Mouse (Mus musculus): ENCODE data around the gene Rtel1. TPM values are rescaled to one million over a fixed set of nuclear protein-coding genes. Genes with fewer than 3 reads are reported as not detected.

The Rtel1 gene
- polyA plus RNA-seq, 1 experiment from 2014 or later = 49.2 TPM

DNA sequence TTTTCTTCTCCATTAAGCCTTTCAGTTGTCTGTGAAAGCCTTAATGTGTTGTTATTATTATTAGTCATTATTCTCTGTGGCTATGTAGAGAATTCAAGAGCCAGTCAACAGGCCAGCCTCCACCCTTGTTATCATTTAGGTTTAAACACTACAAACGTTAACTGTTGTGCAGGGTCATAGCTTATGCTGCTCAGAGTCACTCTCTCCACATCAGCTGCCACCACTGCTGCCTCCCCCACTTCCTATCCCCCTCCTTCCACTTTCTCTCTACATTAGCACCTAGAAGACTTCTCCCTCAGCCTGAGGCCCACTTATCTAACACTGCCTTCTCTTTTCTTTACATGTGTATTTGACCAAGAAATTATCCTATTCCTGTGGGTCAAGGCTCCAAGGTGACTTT lies 82.0 kb downstream of the Rtel1 start:
- WGBS = 20% methylated on average over 1 of the region's 1 CpGs
- Histone ChIP-seq H3K9ac (no peak overlapping the region), H3K36me3 (0 out of 2 replicates have a peak, but pooled peaks cover 3% of the 10 kb centered on the region), H3K27me3 (no peaks in the 10 kb centered on the region), H3K4me3 (no peak overlapping the region), H3K4me1 (no peaks in the 10 kb centered on the region), H3K27ac (no peak overlapping the region), H3K9me3 (replicated peaks) (no peaks in the 10 kb centered on the region), H3K4me2 (replicated peaks) (no peak overlapping the region)
- ATAC-seq (ENCODE audit: low FRiP score) = no peak

GRCm38 (mm10) chr2:181403722-181404121 lies 84.2 kb downstream of the Rtel1 start:
- 89% methylated on average over 3 of the region's 3 CpGs for WGBS

More at GRCm38 (mm10) chr2:181403722-181404121, 84.2 kb downstream of the Rtel1 start:
- Histone ChIP-seq H3K27me3 (no peaks in the 10 kb centered on the region), H3K4me2 (replicated peaks) (no peak overlapping the region), H3K4me1 (no peaks in the 10 kb centered on the region), H3K36me3 (0 out of 2 replicates have a peak, but pooled peaks cover 3% of the 10 kb centered on the region), H3K9ac (no peak overlapping the region), H3K4me3 (no peak overlapping the region), H3K27ac (no peak overlapping the region), H3K9me3 (replicated peaks) (no peaks in the 10 kb centered on the region)
- no peak for ATAC-seq (ENCODE audit: low FRiP score)

Other genes with a start within 250 kb of the Rtel1 start
- 41.7 and 43.1 TPM in 2 replicates for gene Kcnq2, start 184.4 kb upstream of the Rtel1 start, polyA plus RNA-seq (2016; fragmentation: Nextera tagmentation; extraction: Ambion mirVana)
- gene Eef1a2, start 162.7 kb upstream of the Rtel1 start, polyA plus RNA-seq (2016; fragmentation: Nextera tagmentation; extraction: Ambion mirVana) = 2.3 and 2.5 TPM in 2 replicates
- gene Ppdpf, start 132.5 kb upstream of the Rtel1 start, polyA plus RNA-seq (2016; fragmentation: Nextera tagmentation; extraction: Ambion mirVana) = 388 and 419 TPM in 2 replicates
- not detected in 2 replicates for gene Ptk6, start 117.0 kb upstream of the Rtel1 start, polyA plus RNA-seq (2016; fragmentation: Nextera tagmentation; extraction: Ambion mirVana)
- gene Srms, start 106.6 kb upstream of the Rtel1 start, polyA plus RNA-seq (2016; fragmentation: Nextera tagmentation; extraction: Ambion mirVana) = 0.08 TPM in 1 of 2 replicates, not detected in the other
- gene Fndc11, start 99.7 kb upstream of the Rtel1 start, polyA plus RNA-seq (2016; fragmentation: Nextera tagmentation; extraction: Ambion mirVana) = 0.15 TPM in 1 of 2 replicates, not detected in the other
- gene Helz2, start 77.7 kb upstream of the Rtel1 start, polyA plus RNA-seq (2016; fragmentation: Nextera tagmentation; extraction: Ambion mirVana) = 0.81 and 0.87 TPM in 2 replicates
- 21.9 and 22.5 TPM in 2 replicates for gene Gmeb2, start 31.7 kb upstream of the Rtel1 start, polyA plus RNA-seq (2016; fragmentation: Nextera tagmentation; extraction: Ambion mirVana)
- gene Stmn3, start 5.2 kb upstream of the Rtel1 start, polyA plus RNA-seq (2016; fragmentation: Nextera tagmentation; extraction: Ambion mirVana) = 502 and 505 TPM in 2 replicates
- gene Zgpat, start 45.2 kb downstream of the Rtel1 start, polyA plus RNA-seq (2016; fragmentation: Nextera tagmentation; extraction: Ambion mirVana) = 71.7 and 74.7 TPM in 2 replicates
- 68.5 and 76.6 TPM in 2 replicates for gene Arfrp1, start 45.7 kb downstream of the Rtel1 start, polyA plus RNA-seq (2016; fragmentation: Nextera tagmentation; extraction: Ambion mirVana)
- gene Lime1, start 60.3 kb downstream of the Rtel1 start, polyA plus RNA-seq (2016; fragmentation: Nextera tagmentation; extraction: Ambion mirVana) = 37.8 and 41.8 TPM in 2 replicates
- gene Zbtb46, start 139.7 kb downstream of the Rtel1 start, polyA plus RNA-seq (2016; fragmentation: Nextera tagmentation; extraction: Ambion mirVana) = 22.3 and 22.7 TPM in 2 replicates
- 0.12 TPM in 1 of 2 replicates, not detected in the other for gene Abhd16b, start 173.5 kb downstream of the Rtel1 start, polyA plus RNA-seq (2016; fragmentation: Nextera tagmentation; extraction: Ambion mirVana)
- 120 and 121 TPM in 2 replicates for gene Tpd52l2, start 177.4 kb downstream of the Rtel1 start, polyA plus RNA-seq (2016; fragmentation: Nextera tagmentation; extraction: Ambion mirVana)
- 148 and 150 TPM in 2 replicates for gene Dnajc5, start 200.7 kb downstream of the Rtel1 start, polyA plus RNA-seq (2016; fragmentation: Nextera tagmentation; extraction: Ambion mirVana)

All from hindbrain, embryonic 12.5 days (tissue).